Mouse (Mus musculus): ENCODE data around the gene Itga8. TPM values are rescaled to one million over a fixed set of nuclear protein-coding genes. Genes with fewer than 3 reads are reported as not detected.

The Itga8 gene
- total and polyA plus RNA-seq, 2 experiments from 2014 or later = 1.9 to 7.1 TPM

- no peak overlapping the region for H3K9ac ChIP-seq
- TF ChIP-seq CTCF (IDR thresholded peaks at IDR 0.05; ENCODE audit: low read depth) = no peak
- H3K36me3 ChIP-seq (ENCODE audit: insufficient read depth) = no peaks in the 10 kb centered on the region
- no peak for ATAC-seq
- no peak overlapping the region for H3K4me3 ChIP-seq (ENCODE audit: low read depth, low read length)
- no peaks in the 10 kb centered on the region for H3K27me3 ChIP-seq (ENCODE audit: insufficient read depth, low read length)
- no peak overlapping the region for H3K4me2 ChIP-seq (ENCODE audit: low read depth)
- no peaks in the 10 kb centered on the region for H3K4me1 ChIP-seq (ENCODE audit: insufficient read depth)
- no peak overlapping the region for H3K27ac ChIP-seq (ENCODE audit: low read depth, low read length)
- H3K9me3 ChIP-seq (ENCODE audit: low read length) = no peaks in the 10 kb centered on the region
- WGBS = 85% methylated on average over 4 of the region's 4 CpGs
- no peak for DNase-seq
These were observed 217.4 kb downstream of the Itga8 start for GRCm38 (mm10) chr2:12084341-12084740.

GRCm38 (mm10) chr2:12077266-12077891 is 224.3 kb downstream of the Itga8 start:
- no peak for TF ChIP-seq CTCF (IDR thresholded peaks at IDR 0.05; ENCODE audit: low read depth)
- DNase-seq = no peak
- H3K4me3 ChIP-seq (ENCODE audit: low read depth, low read length) = no peak overlapping the region
- H3K9ac ChIP-seq = no peak overlapping the region
- H3K27ac ChIP-seq (ENCODE audit: low read depth, low read length) = no peak overlapping the region
- 89% methylated on average over 2 of the region's 2 CpGs for WGBS
- H3K27me3 ChIP-seq (ENCODE audit: insufficient read depth, low read length) = no peaks in the 10 kb centered on the region
- no peak for ATAC-seq
- no peaks in the 10 kb centered on the region for H3K36me3 ChIP-seq (ENCODE audit: insufficient read depth)
- H3K4me2 ChIP-seq (ENCODE audit: low read depth) = no peak overlapping the region
- H3K9me3 ChIP-seq (ENCODE audit: low read length) = no peaks in the 10 kb centered on the region
- no peaks in the 10 kb centered on the region for H3K4me1 ChIP-seq (ENCODE audit: insufficient read depth)

GRCm38 (mm10) chr2:12065669-12066399 is 235.9 kb downstream of the Itga8 start:
- WGBS = 73% methylated on average over 6 of the region's 6 CpGs
- TF ChIP-seq CTCF (IDR thresholded peaks at IDR 0.05; ENCODE audit: low read depth) = no peak
- no peaks in the 10 kb centered on the region for H3K36me3 ChIP-seq (ENCODE audit: insufficient read depth)

GRCm38 (mm10) chr2:12060034-12060723 is 241.5 kb downstream of the Itga8 start:
- Histone ChIP-seq H3K36me3 (ENCODE audit: insufficient read depth) (no peaks in the 10 kb centered on the region), H3K27me3 (ENCODE audit: insufficient read depth, low read length) (no peaks in the 10 kb centered on the region), H3K9me3 (ENCODE audit: low read length) (no peaks in the 10 kb centered on the region), H3K27ac (ENCODE audit: low read depth, low read length) (no peak overlapping the region), H3K9ac (no peak overlapping the region), H3K4me3 (ENCODE audit: low read depth, low read length) (no peak overlapping the region), H3K4me1 (ENCODE audit: insufficient read depth) (no peaks in the 10 kb centered on the region), H3K4me2 (ENCODE audit: low read depth) (no peak overlapping the region)
- ATAC-seq = no peak
- TF ChIP-seq CTCF (IDR thresholded peaks at IDR 0.05; ENCODE audit: low read depth) = no peak
- 84% methylated on average over 5 of the region's 5 CpGs for WGBS
- DNase-seq = no peak

More at GRCm38 (mm10) chr2:12065669-12066399, 235.9 kb downstream of the Itga8 start:
- Histone ChIP-seq H3K9ac (no peak overlapping the region), H3K27ac (ENCODE audit: low read depth, low read length) (no peak overlapping the region), H3K9me3 (ENCODE audit: low read length) (no peaks in the 10 kb centered on the region), H3K4me3 (ENCODE audit: low read depth, low read length) (no peak overlapping the region), H3K4me2 (ENCODE audit: low read depth) (no peak overlapping the region), H3K4me1 (ENCODE audit: insufficient read depth) (no peaks in the 10 kb centered on the region), H3K27me3 (ENCODE audit: insufficient read depth, low read length) (no peaks in the 10 kb centered on the region)
- DNase-seq (no peak), ATAC-seq (no peak)

Other genes with a start within 250 kb of the Itga8 start
- gene Mindy3, start 117.5 kb upstream of the Itga8 start, total RNA-seq (2014; rRNA removed) = 53.9 and 60.4 TPM in 2 replicates
- 45.6 and 48.4 TPM in 2 replicates for gene Mindy3, start 117.5 kb upstream of the Itga8 start, polyA plus RNA-seq (2015; fragmentation: Nextera tagmentation; extraction: Ambion mirVana)

All from forebrain, postnatal 0 days (tissue).